Mouse (Mus musculus) kidney, adult 2 months (tissue): ENCODE data around the gene Mff. TPM values are rescaled to one million over a fixed set of nuclear protein-coding genes. Genes with fewer than 3 reads are reported as not detected.

Experiments used
- DNase-seq: peaks from one replicate; pipeline ENCODE4 v3.0.0; 2021
- H3K27ac ChIP-seq: fragments of 200-500 bp; 2 replicates; pipeline ENCODE4 v1.5.1; 2012; ENCODE audit warnings: low read depth, low read length, control low read depth, inconsistent platforms; ENCODE audit not compliant: insufficient read depth
- H3K27me3 ChIP-seq: fragments of 200-500 bp; replicated peaks from 2 replicates; pipeline ENCODE4 v1.6.1; 2012; ENCODE audit warnings: mild to moderate bottlenecking, moderate library complexity, low read length, inconsistent platforms; ENCODE audit not compliant: control insufficient read depth, insufficient read depth
- H3K36me3 ChIP-seq: fragments of 200-500 bp; 2 replicates; pipeline ENCODE4 v1.6.1; 2012; ENCODE audit warnings: mild to moderate bottlenecking, moderate library complexity, low read length, inconsistent platforms; ENCODE audit not compliant: control insufficient read depth, insufficient read depth
- H3K4me1 ChIP-seq: fragments of 200-500 bp; 2 replicates; pipeline ENCODE4 v1.6.1; 2011; ENCODE audit warnings: low read length; ENCODE audit not compliant: control insufficient read depth, insufficient read depth
- H3K4me3 ChIP-seq: fragments of 200-500 bp; 2 replicates; pipeline ENCODE4 v1.5.1; 2011; ENCODE audit warnings: mild to moderate bottlenecking, low read depth, low read length, control low read depth; ENCODE audit not compliant: insufficient read depth
- CTCF ChIP-seq: fragments of 200-500 bp; conservative IDR thresholded peaks from 2 replicates; pipeline ENCODE4 v1.5.1; 2011; ENCODE audit warnings: low read depth, mild to moderate bottlenecking, control low read depth, low read length, moderate library complexity, mixed read lengths; ENCODE audit not compliant: insufficient read depth, insufficient read length
- POLR2A ChIP-seq: fragments of 200-500 bp; IDR thresholded peaks from one replicate; pipeline ENCODE4 v1.6.1; 2011; ENCODE audit warnings: low read depth, low read length, control low read depth
- WGBS: fragments of 180-500 bp; shearing (Covaris S2); methylation state at CpG from one replicate; pipeline ENCODE4 v1.1.7; 2018; 5-methylcytosine and 5-hydroxymethylcytosine counted together
- polyA plus RNA-seq: library from polyadenylated mRNA; depleted of rRNA; stranded (reverse); fragments of >200 nt; gene quantifications from 2 replicates; pipeline ENCODE4 v1.2.3, GENCODE M21; 2012

Gene Mff
- polyA plus RNA-seq, 1 experiment, result 68.4 TPM

DNA sequence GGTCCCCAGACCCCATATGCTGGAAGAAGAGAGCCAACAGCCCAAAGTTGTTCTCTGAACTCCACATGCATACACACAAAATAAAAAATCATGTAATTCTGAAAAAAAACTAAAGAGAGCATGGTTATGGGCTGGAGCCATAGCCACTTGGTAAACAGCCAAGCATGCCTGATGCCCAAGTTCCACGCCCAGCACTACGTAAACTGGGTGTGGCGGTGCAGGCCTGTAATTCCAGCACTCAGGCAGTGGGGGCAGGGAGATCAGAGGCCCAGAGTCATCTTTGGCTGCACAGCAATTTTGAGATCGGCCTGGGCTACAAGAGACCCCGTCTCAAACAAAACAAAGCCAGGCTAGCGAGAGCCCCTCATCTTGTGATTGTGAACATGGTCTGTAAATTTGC is 60.9 kb downstream of the Mff start:
- 59% methylated on average over 6 of the region's 6 CpGs for WGBS

DNA sequence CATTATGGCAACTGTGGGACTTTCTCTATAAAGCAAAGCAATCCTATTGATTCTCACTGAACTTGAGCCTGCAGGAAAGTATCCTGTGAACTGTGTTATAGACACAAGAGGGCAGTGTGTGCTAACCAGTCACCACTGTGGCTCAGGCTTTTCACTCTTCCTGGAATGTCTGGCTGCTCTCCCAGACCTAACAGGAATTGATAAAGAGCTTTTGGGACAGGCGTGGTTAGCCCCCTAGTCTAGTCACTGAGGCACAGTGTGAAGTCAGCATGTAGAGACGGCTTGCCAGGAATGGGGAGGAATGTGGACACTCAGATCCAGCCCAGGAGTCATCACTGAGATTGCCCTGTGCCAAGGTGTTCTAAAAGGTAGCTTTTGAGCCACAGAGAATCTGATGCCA is 62.7 kb downstream of the Mff start:
- no peak overlapping the region for H3K4me3 ChIP-seq
- peak; percentile 86 for DNase-seq

More for the DNA sequence above, 60.9 kb downstream of the Mff start:
- Histone ChIP-seq H3K27me3 (no peaks in the 10 kb centered on the region), H3K27ac (no peak overlapping the region), H3K4me1 (no peaks in the 10 kb centered on the region), H3K4me3 (no peak overlapping the region), H3K36me3 (no peaks in the 10 kb centered on the region)
- no peak for TF ChIP-seq POLR2A
- TF ChIP-seq CTCF, result no peak
- no peak for DNase-seq

DNA sequence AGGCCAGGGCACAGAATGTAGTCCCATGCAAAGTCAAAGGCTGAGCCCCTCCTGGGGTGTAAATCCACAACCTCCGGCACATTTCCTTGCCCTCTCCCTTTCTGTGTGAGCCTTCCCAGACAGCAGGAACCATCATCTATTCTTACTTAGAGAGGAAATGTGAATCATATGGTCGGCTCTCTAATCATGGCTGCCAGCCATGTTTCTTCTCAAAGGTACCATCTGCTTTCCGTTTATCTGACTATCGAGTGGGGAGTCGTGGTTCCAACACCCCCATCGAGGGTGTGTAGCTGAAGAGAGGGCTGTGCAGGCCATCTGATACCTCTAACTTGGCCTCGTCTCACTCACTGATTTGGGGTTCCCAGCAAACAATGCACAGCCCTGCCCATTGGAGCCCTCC is 63.4 kb downstream of the Mff start:
- DNase-seq, result no peak
- TF ChIP-seq CTCF, result no peak
- no peak for TF ChIP-seq POLR2A

More for the DNA sequence above, 62.7 kb downstream of the Mff start:
- no peaks in the 10 kb centered on the region for H3K36me3 ChIP-seq
- H3K27me3 ChIP-seq, result no peaks in the 10 kb centered on the region
- 1% methylated on average over 2 of the region's 2 CpGs for WGBS
- no peaks in the 10 kb centered on the region for H3K4me1 ChIP-seq
- no peak overlapping the region for H3K27ac ChIP-seq
- TF ChIP-seq CTCF (peak; percentile 88), POLR2A (no peak)

DNA sequence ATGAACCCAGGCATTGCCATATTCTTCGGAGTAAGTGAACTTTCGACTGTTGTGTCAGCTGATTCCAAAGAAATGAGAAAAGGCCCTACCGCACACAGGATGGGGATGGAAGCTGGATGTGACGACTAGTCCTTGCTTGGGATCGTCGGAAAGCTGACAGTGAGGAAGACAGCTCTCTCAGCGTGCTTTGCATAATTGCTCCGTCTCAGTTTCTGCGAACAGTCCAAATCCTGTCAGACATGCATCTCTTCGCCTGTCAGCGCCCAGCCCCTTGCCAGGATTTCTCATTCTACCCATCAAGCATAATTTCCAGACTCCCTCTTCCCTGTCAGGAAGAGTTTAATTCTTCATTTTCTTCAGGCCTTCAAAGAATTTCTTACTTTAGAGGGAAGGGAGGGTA is 66.4 kb downstream of the Mff start:
- WGBS, result 89% methylated on average over 11 of the region's 11 CpGs
- H3K27me3 ChIP-seq, result no peaks in the 10 kb centered on the region
- no peak for DNase-seq
- no peak for TF ChIP-seq POLR2A
- TF ChIP-seq CTCF, result no peak
- H3K4me3 ChIP-seq, result no peak overlapping the region
- no peaks in the 10 kb centered on the region for H3K36me3 ChIP-seq
- no peaks in the 10 kb centered on the region for H3K4me1 ChIP-seq
- no peak overlapping the region for H3K27ac ChIP-seq

More for the DNA sequence above, 63.4 kb downstream of the Mff start:
- H3K27me3 ChIP-seq, result no peaks in the 10 kb centered on the region
- WGBS, result 78% methylated on average over 7 of the region's 7 CpGs
- H3K4me3 ChIP-seq, result no peak overlapping the region
- no peaks in the 10 kb centered on the region for H3K36me3 ChIP-seq
- no peaks in the 10 kb centered on the region for H3K4me1 ChIP-seq
- no peak overlapping the region for H3K27ac ChIP-seq

DNA sequence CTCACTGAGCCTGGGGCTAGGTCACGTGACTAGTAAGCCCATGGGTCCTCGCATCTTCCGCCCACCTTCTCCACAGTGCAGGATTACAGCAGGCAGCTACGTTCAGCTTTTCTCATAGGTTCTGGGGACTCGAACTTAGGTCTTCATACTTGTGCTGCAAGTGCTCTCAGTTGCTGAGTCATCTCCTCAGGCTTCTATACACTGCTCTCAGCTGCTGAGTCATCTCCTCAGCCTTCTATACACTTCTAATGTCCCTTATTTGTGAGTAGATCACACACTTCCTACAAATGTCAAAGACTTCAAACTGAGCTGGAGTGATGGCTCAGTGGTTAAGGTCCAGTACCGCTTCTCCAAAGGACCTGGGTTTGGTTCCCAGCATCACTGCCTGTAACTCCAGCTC is 67.5 kb downstream of the Mff start:
- Histone ChIP-seq H3K27ac (no peak overlapping the region), H3K36me3 (no peaks in the 10 kb centered on the region), H3K4me1 (no peaks in the 10 kb centered on the region), H3K27me3 (no peaks in the 10 kb centered on the region), H3K4me3 (no peak overlapping the region)
- DNase-seq, result no peak
- no peak for TF ChIP-seq POLR2A
- no peak for TF ChIP-seq CTCF
- 96% methylated on average over 6 of the region's 6 CpGs for WGBS

DNA sequence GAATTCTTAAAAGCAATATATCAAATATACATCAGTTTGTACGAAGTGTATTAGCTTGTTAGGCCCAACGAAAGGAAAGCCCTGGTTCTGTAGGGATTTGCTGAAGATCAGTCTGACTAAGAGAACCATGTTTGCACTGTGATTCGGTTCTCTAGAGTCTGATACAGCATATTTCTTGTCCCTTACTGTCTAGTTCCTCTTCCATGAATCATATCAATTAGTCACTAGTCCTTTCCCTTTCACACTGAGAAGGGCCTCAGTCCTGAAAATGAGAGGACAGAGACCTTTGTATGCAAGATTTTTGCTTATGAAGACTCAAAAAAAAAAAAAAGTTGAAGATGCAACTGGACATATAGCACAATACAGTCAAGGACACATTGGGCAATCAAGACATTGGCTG is 68.4 kb downstream of the Mff start:
- 86% methylated on average over 3 of the region's 3 CpGs for WGBS
- no peak for TF ChIP-seq CTCF
- TF ChIP-seq POLR2A, result no peak
- no peaks in the 10 kb centered on the region for H3K27me3 ChIP-seq
- no peaks in the 10 kb centered on the region for H3K36me3 ChIP-seq
- no peak overlapping the region for H3K27ac ChIP-seq
- DNase-seq, result no peak
- H3K4me1 ChIP-seq, result no peaks in the 10 kb centered on the region
- H3K4me3 ChIP-seq, result no peak overlapping the region

DNA sequence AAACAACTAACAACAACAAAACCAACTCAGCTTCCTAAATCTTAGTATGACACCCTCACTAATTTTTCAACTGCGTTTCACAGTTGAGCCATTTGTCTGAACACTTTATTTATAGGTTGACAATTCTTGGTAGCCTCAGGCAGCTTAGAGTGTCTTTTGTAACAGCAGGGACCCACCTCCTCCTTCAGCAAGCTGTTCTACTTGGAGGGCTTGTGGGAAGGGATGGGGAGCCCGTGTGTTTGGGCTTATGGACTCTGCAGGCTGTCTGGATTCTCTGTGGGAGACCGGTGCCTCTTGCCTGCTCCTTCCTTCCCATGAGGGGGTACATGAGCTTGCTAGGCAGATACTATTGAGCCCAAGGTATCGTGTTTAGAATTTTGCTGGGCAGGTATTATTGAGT is 69.3 kb downstream of the Mff start:
- Histone ChIP-seq H3K36me3 (no peaks in the 10 kb centered on the region), H3K27ac (no peak overlapping the region), H3K4me1 (no peaks in the 10 kb centered on the region), H3K4me3 (no peak overlapping the region), H3K27me3 (no peaks in the 10 kb centered on the region)
- no peak for DNase-seq
- WGBS, result 75% methylated on average over 4 of the region's 4 CpGs
- TF ChIP-seq CTCF (no peak), POLR2A (no peak)

DNA sequence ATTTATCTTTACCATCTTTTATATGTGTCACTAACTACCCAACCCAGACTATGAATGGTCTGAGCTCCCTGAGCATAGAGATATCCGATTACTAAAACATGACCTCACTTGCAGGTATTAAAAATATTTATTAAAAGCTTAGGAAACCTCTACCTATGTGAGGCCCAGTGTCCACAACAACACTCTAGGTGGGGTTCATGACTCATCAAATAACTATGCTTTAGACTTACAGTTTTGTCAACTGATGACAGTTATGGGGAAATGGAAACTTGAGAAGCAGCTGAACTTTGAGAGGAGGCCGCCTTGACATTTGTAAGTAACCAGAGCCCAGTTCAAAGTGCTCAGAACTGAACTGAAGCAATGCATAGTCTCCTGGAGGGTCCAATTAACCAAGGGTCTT is 70.5 kb downstream of the Mff start:
- DNase-seq, result no peak
- Histone ChIP-seq H3K36me3 (no peaks in the 10 kb centered on the region), H3K4me3 (no peak overlapping the region), H3K27ac (no peak overlapping the region), H3K4me1 (no peaks in the 10 kb centered on the region), H3K27me3 (no peaks in the 10 kb centered on the region)
- TF ChIP-seq CTCF (no peak), POLR2A (no peak)
- 85% methylated on average over 2 of the region's 2 CpGs for WGBS
